Mouse (Mus musculus) embryonic facial prominence, embryonic 13.5 days (tissue): ENCODE results near the gene Fam133b. TPM values are rescaled to one million over a fixed set of nuclear protein-coding genes. Genes with fewer than 3 reads are reported as not detected.

Source experiments
- ATAC-seq: fragments of 200-750 bp; cut with Nextera tagmentation; 2 replicates; pipeline ENCODE4 v1.8.0; 2017; ENCODE audit warnings: low read depth; ENCODE audit not compliant: insufficient number of reproducible peaks, insufficient read depth, low FRiP score, low TSS enrichment
- H3K27ac ChIP-seq: fragments of 300-500 bp; sonication (generic); 2 replicates; pipeline ENCODE4 v1.5.1; 2015; ENCODE audit warnings: moderate library complexity, mild to moderate bottlenecking, inconsistent platforms
- H3K27me3 ChIP-seq: fragments of 300-500 bp; sonication (generic); 2 replicates; pipeline ENCODE4 v1.6.1; 2015; ENCODE audit warnings: mild to moderate bottlenecking, inconsistent platforms
- H3K36me3 ChIP-seq: fragments of 300-500 bp; sonication (generic); 2 replicates; pipeline ENCODE4 v1.6.1; 2015; ENCODE audit warnings: mild to moderate bottlenecking, inconsistent platforms
- H3K4me1 ChIP-seq: fragments of 300-500 bp; sonication (generic); 2 replicates; pipeline ENCODE4 v1.6.1; 2015; ENCODE audit warnings: inconsistent platforms
- H3K4me2 ChIP-seq: fragments of 300-500 bp; sonication (generic); 2 replicates; pipeline ENCODE4 v1.6.1; 2015; ENCODE audit warnings: moderate library complexity, mild to moderate bottlenecking, inconsistent platforms
- H3K4me3 ChIP-seq: fragments of 300-500 bp; sonication (generic); 2 replicates; pipeline ENCODE4 v1.5.1; 2015; ENCODE audit warnings: mild to moderate bottlenecking, inconsistent platforms
- H3K9ac ChIP-seq: fragments of 300-500 bp; sonication (generic); 2 replicates; pipeline ENCODE4 v1.6.1; 2015; ENCODE audit warnings: mild to moderate bottlenecking, inconsistent platforms
- H3K9me3 ChIP-seq: fragments of 300-500 bp; sonication (generic); 2 replicates; pipeline ENCODE4 v1.6.1; 2016; ENCODE audit warnings: inconsistent platforms
- WGBS: fragments of 180-500 bp; shearing (Covaris S2); methylation state at CpG from one replicate; pipeline ENCODE4 v1.1.7; 2015; ENCODE audit warnings: mixed read lengths; 5-methylcytosine and 5-hydroxymethylcytosine counted together
- polyA plus RNA-seq: library from polyadenylated mRNA; unstranded; fragments of >200 nt; fragmentation: Nextera tagmentation; extraction: Ambion mirVana; gene quantifications from 2 replicates; pipeline ENCODE4 v1.2.1, GENCODE M21; 2015

The Fam133b gene
- polyA plus RNA-seq, 1 experiment from 2014 or later: 39.1 TPM

DNA sequence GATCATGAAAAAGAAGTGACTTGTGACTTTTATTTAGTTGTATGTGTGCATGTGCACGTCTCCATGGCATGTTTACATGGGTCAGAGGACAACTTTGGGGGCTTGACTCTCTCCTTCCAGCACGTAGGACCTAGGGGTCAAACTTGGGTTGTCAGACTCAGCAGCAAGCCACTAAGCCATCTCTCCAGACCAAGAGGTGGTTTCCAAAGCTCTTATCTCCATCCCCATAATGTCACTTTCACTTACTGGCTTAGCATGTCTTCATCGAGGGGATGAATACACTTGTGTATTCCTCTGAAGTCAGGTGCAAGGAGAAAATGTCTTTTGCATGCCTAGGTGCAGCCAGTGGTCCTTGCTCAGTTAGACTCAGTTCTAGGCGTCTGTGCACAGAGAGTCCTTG lies 39.2 kb upstream of the Fam133b start:
- Histone ChIP-seq H3K9me3 (no peaks in the 10 kb centered on the region), H3K36me3 (no peaks in the 10 kb centered on the region), H3K27ac (no peak overlapping the region), H3K4me1 (peaks cover 9% of the 10 kb centered on the region; the same call in 1 of the 2 replicates), H3K4me3 (no peak overlapping the region), H3K4me2 (no peak overlapping the region), H3K27me3 (no peaks in the 10 kb centered on the region), H3K9ac (no peak overlapping the region)
- ATAC-seq: no peak
- 72% methylated on average over 4 of the region's 4 CpGs for WGBS

GRCm38 (mm10) chr5:3505553-3505952 lies 38.1 kb upstream of the Fam133b start:
- 69% methylated on average over 2 of the region's 2 CpGs for WGBS
- H3K4me2 ChIP-seq: no peak overlapping the region
- no peak overlapping the region for H3K4me3 ChIP-seq
- H3K4me1 ChIP-seq: peaks cover 12% of the 10 kb centered on the region
- H3K9me3 ChIP-seq: no peaks in the 10 kb centered on the region
- no peaks in the 10 kb centered on the region for H3K36me3 ChIP-seq
- ATAC-seq: no peak
- no peak overlapping the region for H3K27ac ChIP-seq
- no peak overlapping the region for H3K9ac ChIP-seq
- H3K27me3 ChIP-seq: no peaks in the 10 kb centered on the region

- ATAC-seq: no peak
- Histone ChIP-seq H3K36me3 (no peaks in the 10 kb centered on the region), H3K9ac (no peak overlapping the region), H3K27ac (no peak overlapping the region), H3K4me1 (peaks cover 9% of the 10 kb centered on the region), H3K4me3 (no peak overlapping the region), H3K27me3 (no peaks in the 10 kb centered on the region), H3K9me3 (no peaks in the 10 kb centered on the region), H3K4me2 (no peak overlapping the region)
- 74% methylated on average over 7 of the region's 7 CpGs for WGBS
Observed at GRCm38 (mm10) chr5:3508480-3509381, 34.9 kb upstream of the Fam133b start.

GRCm38 (mm10) chr5:3509503-3509902 lies 34.1 kb upstream of the Fam133b start:
- Histone ChIP-seq H3K36me3 (no peaks in the 10 kb centered on the region), H3K27ac (no peak overlapping the region), H3K9me3 (no peaks in the 10 kb centered on the region), H3K27me3 (no peaks in the 10 kb centered on the region), H3K4me1 (peaks cover 9% of the 10 kb centered on the region), H3K9ac (no peak overlapping the region), H3K4me2 (no peak overlapping the region), H3K4me3 (no peak overlapping the region)
- 81% methylated on average over 3 of the region's 3 CpGs for WGBS
- no peak for ATAC-seq

- no peak for ATAC-seq
- 60% methylated on average over 10 of the region's 10 CpGs for WGBS
- Histone ChIP-seq H3K4me1 (peaks cover 9% of the 10 kb centered on the region), H3K27me3 (no peaks in the 10 kb centered on the region), H3K9me3 (no peaks in the 10 kb centered on the region), H3K4me3 (no peak overlapping the region), H3K9ac (no peak overlapping the region), H3K36me3 (no peaks in the 10 kb centered on the region), H3K4me2 (no peak overlapping the region), H3K27ac (no peak overlapping the region)
Observed at GRCm38 (mm10) chr5:3511097-3511795, 32.4 kb upstream of the Fam133b start.

DNA sequence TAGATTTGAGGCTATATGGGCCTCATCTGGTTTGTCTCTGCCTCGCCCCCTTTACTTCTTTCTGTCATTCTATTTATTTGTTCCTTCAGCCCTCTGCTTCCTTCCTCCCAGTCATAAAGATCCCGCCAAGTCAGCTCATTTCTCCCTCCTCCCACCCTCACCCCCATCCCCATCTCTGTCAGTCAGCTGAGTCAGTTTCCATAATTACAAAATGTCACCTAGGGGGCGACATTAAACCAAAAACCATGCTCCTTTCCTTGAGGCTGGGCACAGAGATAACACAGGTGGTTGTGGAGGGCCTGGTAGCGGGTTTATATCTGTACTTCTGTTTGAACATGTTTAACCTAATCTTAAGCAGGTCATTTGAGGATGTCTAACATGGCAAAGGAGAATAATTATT lies 31.0 kb upstream of the Fam133b start:
- Histone ChIP-seq H3K27ac (no peak overlapping the region), H3K4me1 (peaks cover 11% of the 10 kb centered on the region), H3K4me3 (no peak overlapping the region), H3K4me2 (no peak overlapping the region), H3K9me3 (no peaks in the 10 kb centered on the region), H3K27me3 (no peaks in the 10 kb centered on the region), H3K36me3 (no peaks in the 10 kb centered on the region), H3K9ac (no peak overlapping the region)
- 0 out of 2 replicates have a peak, but pooled peaks have one; percentile 26 for ATAC-seq
- WGBS: 49% methylated on average over 4 of the region's 4 CpGs

DNA sequence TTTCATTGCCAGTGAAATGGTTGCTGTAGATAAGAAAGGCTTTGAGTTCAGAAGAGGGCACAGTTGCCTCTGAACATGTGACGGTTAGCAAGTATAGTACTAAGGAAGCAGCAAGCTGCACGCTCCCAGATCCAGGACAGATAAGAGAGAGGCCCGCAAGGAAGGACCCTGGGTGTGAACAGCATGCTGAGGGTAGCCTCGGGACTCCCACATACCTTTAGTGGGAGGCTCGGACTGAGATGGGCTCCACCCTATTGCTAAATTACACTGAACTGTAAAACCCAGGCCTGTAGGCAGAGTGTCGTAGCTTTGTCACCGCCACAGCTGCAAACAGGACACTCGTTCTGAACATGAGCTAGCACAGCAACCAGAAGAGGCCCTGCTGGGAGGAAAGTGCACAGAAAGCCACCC lies 28.7 kb upstream of the Fam133b start:
- H3K9me3 ChIP-seq: no peaks in the 10 kb centered on the region
- H3K9ac ChIP-seq: no peak overlapping the region
- no peak overlapping the region for H3K4me3 ChIP-seq
- 0 out of 2 replicates have a peak, but pooled peaks cover 5% of the 10 kb centered on the region for H3K36me3 ChIP-seq
- no peak overlapping the region for H3K27ac ChIP-seq
- H3K27me3 ChIP-seq: no peaks in the 10 kb centered on the region
- H3K4me2 ChIP-seq: no peak overlapping the region
- no peak for ATAC-seq
- WGBS: 58% methylated on average over 8 of the region's 8 CpGs
- H3K4me1 ChIP-seq: peaks cover 11% of the 10 kb centered on the region

DNA sequence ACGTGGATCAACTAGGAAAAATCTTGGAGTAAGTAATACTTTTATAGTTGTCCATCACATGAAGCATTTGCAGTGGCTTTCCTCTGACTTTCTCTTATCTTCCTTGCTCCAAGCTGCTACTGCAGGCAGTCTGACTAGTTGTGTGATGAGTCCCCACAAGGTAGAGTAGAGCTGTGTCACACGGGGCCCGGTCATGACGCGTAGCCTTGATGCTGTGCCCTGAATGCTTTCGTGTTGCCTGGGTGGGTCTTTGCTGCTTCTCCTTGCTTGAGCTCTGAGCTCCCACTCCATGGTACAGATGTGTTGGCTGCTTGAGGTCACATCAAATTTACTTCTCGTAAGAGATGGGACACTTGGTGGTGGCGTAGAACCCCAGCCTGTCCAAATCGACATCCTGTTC lies 28.2 kb upstream of the Fam133b start:
- ATAC-seq: no peak
- Histone ChIP-seq H3K36me3 (peaks cover 5% of the 10 kb centered on the region; the same call in 1 of the 2 replicates), H3K9ac (no peak overlapping the region), H3K4me1 (peaks cover 10% of the 10 kb centered on the region), H3K4me2 (no peak overlapping the region), H3K9me3 (no peaks in the 10 kb centered on the region), H3K27me3 (no peaks in the 10 kb centered on the region), H3K4me3 (no peak overlapping the region), H3K27ac (no peak overlapping the region)
- 88% methylated on average over 9 of the region's 9 CpGs for WGBS

- ATAC-seq: no peak
- Histone ChIP-seq H3K9ac (no peak overlapping the region), H3K4me3 (no peak overlapping the region), H3K4me1 (peaks cover 3% of the 10 kb centered on the region), H3K9me3 (no peaks in the 10 kb centered on the region), H3K4me2 (no peak overlapping the region), H3K27ac (no peak overlapping the region), H3K36me3 (peaks cover 13% of the 10 kb centered on the region; the same call in 1 of the 2 replicates), H3K27me3 (no peaks in the 10 kb centered on the region)
- 65% methylated on average over 9 of the region's 9 CpGs for WGBS
Observed at GRCm38 (mm10) chr5:3516481-3517075, 27.1 kb upstream of the Fam133b start.

- no peak overlapping the region for H3K27ac ChIP-seq
- no peak for ATAC-seq
- no peak overlapping the region for H3K4me2 ChIP-seq
- H3K9ac ChIP-seq: no peak overlapping the region
- H3K27me3 ChIP-seq: no peaks in the 10 kb centered on the region
- H3K4me1 ChIP-seq: peaks cover 3% of the 10 kb centered on the region; the same call in 1 of the 2 replicates
- H3K9me3 ChIP-seq: no peaks in the 10 kb centered on the region
- H3K36me3 ChIP-seq: peaks cover 20% of the 10 kb centered on the region; the same call in 1 of the 2 replicates
- WGBS: 82% methylated on average over 18 of the region's 18 CpGs
- no peak overlapping the region for H3K4me3 ChIP-seq
Observed at GRCm38 (mm10) chr5:3520493-3521359, 22.9 kb upstream of the Fam133b start.

DNA sequence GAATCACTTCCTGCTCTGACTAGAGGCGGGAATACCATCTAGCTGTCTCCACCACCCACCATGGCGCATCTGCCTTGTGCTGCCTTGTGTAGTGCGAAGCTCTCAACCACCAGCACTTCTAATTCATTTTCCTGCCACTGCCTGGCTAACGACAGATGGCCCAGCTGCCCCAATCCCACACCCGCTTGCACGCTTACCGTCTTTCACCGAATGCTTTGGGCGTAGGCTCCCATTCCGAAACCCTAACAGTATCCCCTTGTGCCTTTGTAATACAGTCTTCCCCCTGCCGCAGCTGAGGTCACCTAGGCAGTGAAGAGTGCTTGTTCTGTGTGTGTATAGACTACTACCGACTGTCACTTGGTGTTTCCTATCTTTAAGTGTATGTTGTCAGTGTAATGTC lies 21.9 kb upstream of the Fam133b start:
- Histone ChIP-seq H3K4me2 (no peak overlapping the region), H3K27ac (no peak overlapping the region), H3K4me3 (no peak overlapping the region), H3K36me3 (peaks cover 20% of the 10 kb centered on the region; the same call in 1 of the 2 replicates), H3K27me3 (no peaks in the 10 kb centered on the region), H3K4me1 (no peaks in the 10 kb centered on the region; the same call in 1 of the 2 replicates), H3K9ac (no peak overlapping the region), H3K9me3 (no peaks in the 10 kb centered on the region)
- no peak for ATAC-seq
- WGBS: 93% methylated on average over 12 of the region's 12 CpGs
